Mouse (Mus musculus) retina, postnatal 1 day (tissue): Measurements from ENCODE around the gene Hoxd10.

Experiments used
- DNase-seq: peaks from one replicate; pipeline ENCODE4 v3.0.0-alpha.2; 2012

The Hoxd10 gene

GRCm38 (mm10) chr2:74681594-74682531, 9.9 kb upstream of the Hoxd10 start:
- no peak for DNase-seq

- DNase-seq, result no peak
Measured at GRCm38 (mm10) chr2:74682796-74683195, 8.9 kb upstream of the Hoxd10 start.

GRCm38 (mm10) chr2:74683471-74683951, 8.2 kb upstream of the Hoxd10 start:
- no peak for DNase-seq

GRCm38 (mm10) chr2:74684106-74684505, 7.6 kb upstream of the Hoxd10 start:
- DNase-seq, result no peak

GRCm38 (mm10) chr2:74685059-74685603, 6.6 kb upstream of the Hoxd10 start:
- DNase-seq, result no peak

- peak; percentile 83 for DNase-seq
Measured at GRCm38 (mm10) chr2:74686301-74686987, 5.3 kb upstream of the Hoxd10 start.

GRCm38 (mm10) chr2:74686988-74687697, 4.6 kb upstream of the Hoxd10 start:
- no peak for DNase-seq

GRCm38 (mm10) chr2:74687698-74688555, 3.8 kb upstream of the Hoxd10 start:
- DNase-seq, result no peak

- no peak for DNase-seq
Measured at GRCm38 (mm10) chr2:74688795-74689573, 2.7 kb upstream of the Hoxd10 start.

GRCm38 (mm10) chr2:74689574-74690337, 2.0 kb upstream of the Hoxd10 start:
- no peak for DNase-seq

- no peak for DNase-seq
Measured at GRCm38 (mm10) chr2:74690338-74690716, 1.4 kb upstream of the Hoxd10 start.

GRCm38 (mm10) chr2:74691995-74692807, 477 bp downstream of the Hoxd10 start:
- DNase-seq, result no peak

GRCm38 (mm10) chr2:74692808-74693431, 1.2 kb downstream of the Hoxd10 start:
- no peak for DNase-seq

GRCm38 (mm10) chr2:74693432-74693827, 1.7 kb downstream of the Hoxd10 start:
- no peak for DNase-seq

- DNase-seq, result peak; percentile 62
Measured at GRCm38 (mm10) chr2:74694066-74694465, 2.3 kb downstream of the Hoxd10 start.

GRCm38 (mm10) chr2:74695383-74695782, 3.7 kb downstream of the Hoxd10 start:
- DNase-seq, result no peak

GRCm38 (mm10) chr2:74695813-74696430, 4.2 kb downstream of the Hoxd10 start:
- no peak for DNase-seq
